Mouse (Mus musculus) lung, embryonic 16.5 days (tissue): ENCODE data around the gene Clec16a. TPM values are rescaled to one million over a fixed set of nuclear protein-coding genes. Genes with fewer than 3 reads are reported as not detected.

Experiments
- ATAC-seq: fragments of 200-750 bp; cut with Nextera tagmentation; 2 replicates; pipeline ENCODE4 v1.8.0; 2017; ENCODE audit warnings: low read depth, mild to moderate bottlenecking, moderate library complexity
- H3K27ac ChIP-seq: fragments of 300-500 bp; sonication (generic); 2 replicates; pipeline ENCODE4 v1.5.1; 2014; ENCODE audit warnings: mild to moderate bottlenecking, control low read depth, low read length
- H3K27me3 ChIP-seq: fragments of 300-500 bp; sonication (generic); 2 replicates; pipeline ENCODE4 v1.6.1; 2014; ENCODE audit warnings: low read depth, low read length, mixed read lengths; ENCODE audit not compliant: control insufficient read depth, insufficient read depth
- H3K36me3 ChIP-seq: fragments of 300-500 bp; sonication (generic); 2 replicates; pipeline ENCODE4 v1.6.1; 2014; ENCODE audit warnings: low read length; ENCODE audit not compliant: control insufficient read depth, insufficient read depth
- H3K4me1 ChIP-seq: fragments of 300-500 bp; sonication (generic); replicated peaks from 2 replicates; pipeline ENCODE4 v1.6.1; 2014; ENCODE audit warnings: low read length, mixed read lengths; ENCODE audit not compliant: control insufficient read depth, insufficient read depth
- H3K4me2 ChIP-seq: fragments of 300-500 bp; sonication (generic); 2 replicates; pipeline ENCODE4 v1.6.1; 2014; ENCODE audit warnings: low read depth, low read length, control low read depth
- H3K4me3 ChIP-seq: fragments of 300-500 bp; sonication (generic); 2 replicates; pipeline ENCODE4 v1.5.1; 2014; ENCODE audit warnings: mild to moderate bottlenecking, low read length, control low read depth
- H3K9ac ChIP-seq: fragments of 300-500 bp; sonication (generic); 2 replicates; pipeline ENCODE4 v1.6.1; 2014; ENCODE audit warnings: low read length, control low read depth
- H3K9me3 ChIP-seq: fragments of 300-500 bp; sonication (generic); 2 replicates; pipeline ENCODE4 v1.6.1; 2016; ENCODE audit warnings: low read length; ENCODE audit not compliant: control insufficient read depth
- WGBS: fragments of 180-500 bp; shearing (Covaris S2); extraction: QIAGEN DNeasy Blood & Tissue Kit; methylation state at CpG from one replicate; pipeline ENCODE4 v1.1.7; 2014; 5-methylcytosine and 5-hydroxymethylcytosine counted together
- polyA plus RNA-seq: library from polyadenylated mRNA; unstranded; fragments of >200 nt; fragmentation: Nextera tagmentation; extraction: Ambion mirVana; gene quantifications from 2 replicates; pipeline ENCODE4 v1.2.1, GENCODE M21; 2015

The Clec16a gene
- polyA plus RNA-seq, 1 experiment from 2014 or later: 27.3 TPM

- no peak overlapping the region for H3K4me3 ChIP-seq
- peaks cover 20% of the 10 kb centered on the region for H3K4me1 ChIP-seq
- H3K27ac ChIP-seq: no peak overlapping the region
- H3K9me3 ChIP-seq: no peaks in the 10 kb centered on the region
- no peaks in the 10 kb centered on the region for H3K36me3 ChIP-seq
- H3K9ac ChIP-seq: no peak overlapping the region
- ATAC-seq: no peak
- H3K4me2 ChIP-seq: no peak overlapping the region
- H3K27me3 ChIP-seq: no peaks in the 10 kb centered on the region
- 68% methylated on average over 1 of the region's 1 CpGs for WGBS
Measured at GRCm38 (mm10) chr16:10656939-10657338, 111.8 kb downstream of the Clec16a start.

GRCm38 (mm10) chr16:10659211-10659610 lies 114.1 kb downstream of the Clec16a start:
- no peaks in the 10 kb centered on the region for H3K36me3 ChIP-seq
- no peak for ATAC-seq
- peaks cover 26% of the 10 kb centered on the region for H3K4me1 ChIP-seq
- no peak overlapping the region for H3K27ac ChIP-seq
- 89% methylated on average over 2 of the region's 2 CpGs for WGBS
- no peak overlapping the region for H3K9ac ChIP-seq
- H3K4me3 ChIP-seq: no peak overlapping the region
- H3K27me3 ChIP-seq: no peaks in the 10 kb centered on the region; the same call in 1 of the 2 replicates
- H3K4me2 ChIP-seq: no peak overlapping the region
- no peaks in the 10 kb centered on the region for H3K9me3 ChIP-seq

GRCm38 (mm10) chr16:10660526-10660925 lies 115.4 kb downstream of the Clec16a start:
- H3K4me1 ChIP-seq: peaks cover 35% of the 10 kb centered on the region
- H3K9ac ChIP-seq: no peak overlapping the region
- no peak overlapping the region for H3K4me2 ChIP-seq
- H3K4me3 ChIP-seq: no peak overlapping the region
- no peaks in the 10 kb centered on the region; the same call in 1 of the 2 replicates for H3K27me3 ChIP-seq
- H3K36me3 ChIP-seq: no peaks in the 10 kb centered on the region
- no peak for ATAC-seq
- no peak overlapping the region for H3K27ac ChIP-seq
- H3K9me3 ChIP-seq: no peaks in the 10 kb centered on the region

GRCm38 (mm10) chr16:10661385-10661784 lies 116.2 kb downstream of the Clec16a start:
- Histone ChIP-seq H3K4me1 (peaks cover 38% of the 10 kb centered on the region), H3K27me3 (no peaks in the 10 kb centered on the region; the same call in 1 of the 2 replicates), H3K9me3 (no peaks in the 10 kb centered on the region), H3K9ac (no peak overlapping the region), H3K27ac (no peak overlapping the region), H3K4me2 (no peak overlapping the region), H3K4me3 (no peak overlapping the region), H3K36me3 (no peaks in the 10 kb centered on the region)
- ATAC-seq: no peak
- WGBS: 47% methylated on average over 2 of the region's 2 CpGs

GRCm38 (mm10) chr16:10663890-10664731 lies 119.0 kb downstream of the Clec16a start:
- no peaks in the 10 kb centered on the region; the same call in 1 of the 2 replicates for H3K27me3 ChIP-seq
- no peak overlapping the region for H3K4me3 ChIP-seq
- no peak overlapping the region for H3K9ac ChIP-seq
- H3K36me3 ChIP-seq: no peaks in the 10 kb centered on the region
- H3K4me2 ChIP-seq: no peak overlapping the region
- peak; percentile 53 for ATAC-seq
- H3K9me3 ChIP-seq: no peaks in the 10 kb centered on the region
- WGBS: 39% methylated on average over 12 of the region's 12 CpGs
- H3K27ac ChIP-seq: peak overlapping the region; percentile 92
- peaks cover 42% of the 10 kb centered on the region for H3K4me1 ChIP-seq

GRCm38 (mm10) chr16:10664921-10665894 lies 120.1 kb downstream of the Clec16a start:
- Histone ChIP-seq H3K36me3 (no peaks in the 10 kb centered on the region), H3K27ac (peak overlapping the region; percentile 92), H3K4me2 (no peak overlapping the region), H3K9me3 (no peaks in the 10 kb centered on the region), H3K4me1 (peaks cover 45% of the 10 kb centered on the region), H3K9ac (no peak overlapping the region), H3K27me3 (no peaks in the 10 kb centered on the region; the same call in 1 of the 2 replicates), H3K4me3 (no peak overlapping the region)
- 17% methylated on average over 12 of the region's 12 CpGs for WGBS
- ATAC-seq: peak; percentile 89

GRCm38 (mm10) chr16:10666766-10667165 lies 121.6 kb downstream of the Clec16a start:
- no peak overlapping the region for H3K9ac ChIP-seq
- H3K27ac ChIP-seq: no peak overlapping the region
- H3K4me1 ChIP-seq: peaks cover 42% of the 10 kb centered on the region
- H3K36me3 ChIP-seq: no peaks in the 10 kb centered on the region
- no peak overlapping the region for H3K4me2 ChIP-seq
- H3K9me3 ChIP-seq: no peaks in the 10 kb centered on the region
- no peak for ATAC-seq
- no peaks in the 10 kb centered on the region; the same call in 1 of the 2 replicates for H3K27me3 ChIP-seq
- WGBS: 61% methylated on average over 3 of the region's 3 CpGs
- H3K4me3 ChIP-seq: no peak overlapping the region

GRCm38 (mm10) chr16:10668453-10668852 lies 123.3 kb downstream of the Clec16a start:
- H3K4me2 ChIP-seq: no peak overlapping the region
- 76% methylated on average over 8 of the region's 8 CpGs for WGBS
- no peak overlapping the region for H3K27ac ChIP-seq
- no peak overlapping the region for H3K9ac ChIP-seq
- H3K9me3 ChIP-seq: no peaks in the 10 kb centered on the region
- peaks cover 44% of the 10 kb centered on the region for H3K4me1 ChIP-seq
- no peak for ATAC-seq
- H3K27me3 ChIP-seq: no peaks in the 10 kb centered on the region; the same call in 1 of the 2 replicates
- H3K4me3 ChIP-seq: no peak overlapping the region
- H3K36me3 ChIP-seq: no peaks in the 10 kb centered on the region
